Mouse (Mus musculus) liver, embryonic 13.5 days (tissue): ENCODE results near the gene Otx2. TPM values are rescaled to one million over a fixed set of nuclear protein-coding genes. Genes with fewer than 3 reads are reported as not detected.

ENCODE experiments used
- ATAC-seq: fragments of 200-750 bp; cut with Nextera tagmentation; 2 replicates; pipeline ENCODE4 v1.8.0; 2017; ENCODE audit warnings: low read depth, mild to moderate bottlenecking, moderate number of reproducible peaks, moderate library complexity
- DNase-seq: peaks from one replicate; pipeline ENCODE4 v3.0.0; 2022
- H3K27ac ChIP-seq: fragments of 300-500 bp; sonication (generic); 2 replicates; pipeline ENCODE4 v1.5.1; 2015; ENCODE audit warnings: moderate library complexity, mild to moderate bottlenecking, inconsistent platforms
- H3K27me3 ChIP-seq: fragments of 300-500 bp; sonication (generic); 2 replicates; pipeline ENCODE4 v1.6.1; 2015; ENCODE audit warnings: mild to moderate bottlenecking, inconsistent platforms
- H3K36me3 ChIP-seq: fragments of 300-500 bp; sonication (generic); 2 replicates; pipeline ENCODE4 v1.6.1; 2015; ENCODE audit warnings: mild to moderate bottlenecking, inconsistent platforms
- H3K4me1 ChIP-seq: fragments of 300-500 bp; sonication (generic); replicated peaks from 2 replicates; pipeline ENCODE4 v1.6.1; 2015; ENCODE audit warnings: inconsistent platforms
- H3K4me2 ChIP-seq: fragments of 300-500 bp; sonication (generic); 2 replicates; pipeline ENCODE4 v1.6.1; 2015; ENCODE audit warnings: inconsistent platforms, mild to moderate bottlenecking, moderate library complexity
- H3K4me3 ChIP-seq: fragments of 300-500 bp; sonication (generic); replicated peaks from 2 replicates; pipeline ENCODE4 v1.5.1; 2015; ENCODE audit warnings: mild to moderate bottlenecking, inconsistent platforms
- H3K9ac ChIP-seq: fragments of 300-500 bp; sonication (generic); 2 replicates; pipeline ENCODE4 v1.6.1; 2015; ENCODE audit warnings: mild to moderate bottlenecking, inconsistent platforms
- H3K9me3 ChIP-seq: fragments of 300-500 bp; sonication (generic); replicated peaks from 2 replicates; pipeline ENCODE4 v1.6.1; 2016; ENCODE audit warnings: inconsistent platforms
- WGBS: fragments of 180-500 bp; shearing (Covaris S2); methylation state at CpG from one replicate; pipeline ENCODE4 v1.1.7; 2015; ENCODE audit not compliant: insufficient replicate concordance; 5-methylcytosine and 5-hydroxymethylcytosine counted together
- polyA plus RNA-seq: library from polyadenylated mRNA; unstranded; fragments of >200 nt; fragmentation: Nextera tagmentation; extraction: Ambion mirVana; gene quantifications from 2 replicates; pipeline ENCODE4 v1.2.1, GENCODE M21; 2015

Otx2 gene
- polyA plus RNA-seq, 1 experiment from 2014 or later, result not detected

- H3K27ac ChIP-seq, result no peak overlapping the region
- DNase-seq (no peak), ATAC-seq (no peak)
- H3K4me2 ChIP-seq, result no peak overlapping the region
- WGBS, result 52% methylated on average over 5 of the region's 5 CpGs
- H3K4me1 ChIP-seq, result no peaks in the 10 kb centered on the region
- H3K4me3 ChIP-seq, result no peak overlapping the region
- H3K36me3 ChIP-seq, result no peaks in the 10 kb centered on the region
- H3K27me3 ChIP-seq, result peaks cover 40% of the 10 kb centered on the region
- H3K9me3 ChIP-seq, result no peaks in the 10 kb centered on the region
- no peak overlapping the region for H3K9ac ChIP-seq
Observed at GRCm38 (mm10) chr14:48679590-48679989, 6.0 kb upstream of the Otx2 start.

- Histone ChIP-seq H3K27ac (no peak overlapping the region), H3K4me3 (no peak overlapping the region), H3K9ac (no peak overlapping the region), H3K9me3 (no peaks in the 10 kb centered on the region), H3K4me2 (no peak overlapping the region), H3K27me3 (peaks cover 49% of the 10 kb centered on the region), H3K36me3 (no peaks in the 10 kb centered on the region), H3K4me1 (no peaks in the 10 kb centered on the region; the same call in 1 of the 2 replicates)
- DNase-seq (no peak), ATAC-seq (no peak)
- WGBS, result 70% methylated on average over 3 of the region's 3 CpGs
Observed at GRCm38 (mm10) chr14:48678674-48679073, 5.1 kb upstream of the Otx2 start.

- DNase-seq, result no peak
- H3K36me3 ChIP-seq, result no peaks in the 10 kb centered on the region
- ATAC-seq, result no peak
- no peaks in the 10 kb centered on the region; the same call in 1 of the 2 replicates for H3K4me1 ChIP-seq
- 4% methylated on average over 36 of the region's 36 CpGs for WGBS
- H3K27ac ChIP-seq, result no peak overlapping the region
- no peak overlapping the region for H3K4me3 ChIP-seq
- peaks cover 90% of the 10 kb centered on the region for H3K27me3 ChIP-seq
- no peak overlapping the region for H3K4me2 ChIP-seq
- no peak overlapping the region for H3K9ac ChIP-seq
- H3K9me3 ChIP-seq, result no peaks in the 10 kb centered on the region
Observed at GRCm38 (mm10) chr14:48674036-48674831, 615 bp upstream of the Otx2 start.

- no peak overlapping the region for H3K4me3 ChIP-seq
- H3K36me3 ChIP-seq, result no peaks in the 10 kb centered on the region
- no peak for DNase-seq
- H3K27ac ChIP-seq, result no peak overlapping the region
- H3K4me1 ChIP-seq, result no peaks in the 10 kb centered on the region; the same call in 1 of the 2 replicates
- no peak overlapping the region for H3K9ac ChIP-seq
- 13% methylated on average over 10 of the region's 10 CpGs for WGBS
- no peak overlapping the region for H3K4me2 ChIP-seq
- H3K27me3 ChIP-seq, result peaks cover 94% of the 10 kb centered on the region
- no peaks in the 10 kb centered on the region for H3K9me3 ChIP-seq
- ATAC-seq, result no peak
Observed at GRCm38 (mm10) chr14:48672611-48673176, 925 bp downstream of the Otx2 start.

GRCm38 (mm10) chr14:48671480-48672240 is 2.0 kb downstream of the Otx2 start:
- DNase-seq (no peak), ATAC-seq (no peak)
- Histone ChIP-seq H3K4me1 (no peaks in the 10 kb centered on the region; the same call in 1 of the 2 replicates), H3K9ac (no peak overlapping the region), H3K4me2 (no peak overlapping the region), H3K36me3 (no peaks in the 10 kb centered on the region), H3K9me3 (no peaks in the 10 kb centered on the region), H3K27me3 (peaks cover 100% of the 10 kb centered on the region), H3K27ac (no peak overlapping the region), H3K4me3 (no peak overlapping the region)
- 29% methylated on average over 9 of the region's 9 CpGs for WGBS

GRCm38 (mm10) chr14:48670761-48671479 is 2.7 kb downstream of the Otx2 start:
- no peak overlapping the region for H3K4me3 ChIP-seq
- no peak for ATAC-seq
- H3K9ac ChIP-seq, result no peak overlapping the region
- H3K4me2 ChIP-seq, result no peak overlapping the region
- H3K27me3 ChIP-seq, result peaks cover 100% of the 10 kb centered on the region
- DNase-seq, result no peak
- 44% methylated on average over 4 of the region's 4 CpGs for WGBS
- H3K36me3 ChIP-seq, result no peaks in the 10 kb centered on the region
- no peaks in the 10 kb centered on the region for H3K9me3 ChIP-seq
- H3K4me1 ChIP-seq, result peaks cover 2% of the 10 kb centered on the region; the same call in 1 of the 2 replicates
- no peak overlapping the region for H3K27ac ChIP-seq

- no peak overlapping the region for H3K4me3 ChIP-seq
- H3K27ac ChIP-seq, result no peak overlapping the region
- peaks cover 3% of the 10 kb centered on the region; the same call in 1 of the 2 replicates for H3K4me1 ChIP-seq
- no peak for DNase-seq
- H3K9ac ChIP-seq, result no peak overlapping the region
- H3K9me3 ChIP-seq, result no peaks in the 10 kb centered on the region
- H3K36me3 ChIP-seq, result no peaks in the 10 kb centered on the region
- no peak overlapping the region for H3K4me2 ChIP-seq
- peaks cover 100% of the 10 kb centered on the region for H3K27me3 ChIP-seq
- ATAC-seq, result no peak
- 5% methylated on average over 3 of the region's 3 CpGs for WGBS
Observed at GRCm38 (mm10) chr14:48670258-48670630, 3.4 kb downstream of the Otx2 start.

GRCm38 (mm10) chr14:48669541-48670257 is 3.9 kb downstream of the Otx2 start:
- no peaks in the 10 kb centered on the region for H3K36me3 ChIP-seq
- H3K9ac ChIP-seq, result no peak overlapping the region
- H3K4me2 ChIP-seq, result no peak overlapping the region
- no peak for DNase-seq
- no peak for ATAC-seq
- H3K27ac ChIP-seq, result no peak overlapping the region
- H3K4me1 ChIP-seq, result peaks cover 6% of the 10 kb centered on the region; the same call in 1 of the 2 replicates
- H3K9me3 ChIP-seq, result no peaks in the 10 kb centered on the region
- peaks cover 100% of the 10 kb centered on the region for H3K27me3 ChIP-seq
- WGBS, result 3% methylated on average over 18 of the region's 18 CpGs
- no peak overlapping the region for H3K4me3 ChIP-seq

GRCm38 (mm10) chr14:48668761-48669303 is 4.8 kb downstream of the Otx2 start:
- Histone ChIP-seq H3K9ac (no peak overlapping the region), H3K4me3 (no peak overlapping the region), H3K4me2 (no peak overlapping the region), H3K4me1 (peaks cover 7% of the 10 kb centered on the region; the same call in 1 of the 2 replicates), H3K27ac (no peak overlapping the region), H3K27me3 (peaks cover 100% of the 10 kb centered on the region), H3K36me3 (no peaks in the 10 kb centered on the region), H3K9me3 (no peaks in the 10 kb centered on the region)
- WGBS, result 1% methylated on average over 29 of the region's 29 CpGs
- no peak for ATAC-seq
- no peak for DNase-seq

GRCm38 (mm10) chr14:48668051-48668481 is 5.6 kb downstream of the Otx2 start:
- no peak for DNase-seq
- no peaks in the 10 kb centered on the region for H3K9me3 ChIP-seq

More at GRCm38 (mm10) chr14:48668051-48668481, 5.6 kb downstream of the Otx2 start:
- no peaks in the 10 kb centered on the region for H3K36me3 ChIP-seq
- ATAC-seq, result no peak
- H3K4me3 ChIP-seq, result no peak overlapping the region
- H3K4me1 ChIP-seq, result 0 out of 2 replicates have a peak, but pooled peaks cover 7% of the 10 kb centered on the region
- H3K27ac ChIP-seq, result no peak overlapping the region
- 2% methylated on average over 11 of the region's 11 CpGs for WGBS
- no peak overlapping the region for H3K4me2 ChIP-seq
- H3K27me3 ChIP-seq, result peaks cover 100% of the 10 kb centered on the region
- H3K9ac ChIP-seq, result no peak overlapping the region
